Mouse (Mus musculus) NIH3T3 (cell line): Measurements from ENCODE around the gene Plekhg5.
A peak's percentile ranks its signal among the peaks of the same experiment; 100 is the strongest.

Source experiments
- DNase-seq: peaks from one replicate; pipeline ENCODE4 v3.0.0-alpha.2; 2012; ENCODE audit warnings: low read depth

Gene Plekhg5

GRCm38 (mm10) chr4:152125161-152126025 lies 53.1 kb downstream of the Plekhg5 start:
- no peak for DNase-seq

GRCm38 (mm10) chr4:152126026-152126920 lies 54.0 kb downstream of the Plekhg5 start:
- no peak for DNase-seq

- no peak for DNase-seq
Observed at GRCm38 (mm10) chr4:152127884-152128283, 55.6 kb downstream of the Plekhg5 start.

DNA sequence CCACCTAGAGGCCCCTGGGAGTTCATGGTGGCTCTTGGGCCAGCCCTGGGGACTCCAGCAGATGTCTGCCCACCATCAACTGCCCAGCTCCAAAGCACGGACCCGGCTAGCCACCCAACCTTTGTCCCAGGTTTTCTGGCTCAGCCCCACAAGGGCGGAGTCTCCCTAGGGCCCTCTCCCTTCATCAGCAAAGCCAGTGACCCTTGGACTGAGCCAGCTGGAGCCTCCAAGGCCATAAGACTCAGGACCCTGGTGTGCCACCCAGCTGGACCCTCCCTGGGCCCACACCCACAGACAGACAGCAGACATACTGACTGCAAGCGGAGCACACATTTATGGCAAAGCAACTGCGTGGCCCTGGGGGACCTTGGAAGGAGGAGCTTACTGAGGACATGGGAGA lies 56.5 kb downstream of the Plekhg5 start:
- DNase-seq, result no peak

DNA sequence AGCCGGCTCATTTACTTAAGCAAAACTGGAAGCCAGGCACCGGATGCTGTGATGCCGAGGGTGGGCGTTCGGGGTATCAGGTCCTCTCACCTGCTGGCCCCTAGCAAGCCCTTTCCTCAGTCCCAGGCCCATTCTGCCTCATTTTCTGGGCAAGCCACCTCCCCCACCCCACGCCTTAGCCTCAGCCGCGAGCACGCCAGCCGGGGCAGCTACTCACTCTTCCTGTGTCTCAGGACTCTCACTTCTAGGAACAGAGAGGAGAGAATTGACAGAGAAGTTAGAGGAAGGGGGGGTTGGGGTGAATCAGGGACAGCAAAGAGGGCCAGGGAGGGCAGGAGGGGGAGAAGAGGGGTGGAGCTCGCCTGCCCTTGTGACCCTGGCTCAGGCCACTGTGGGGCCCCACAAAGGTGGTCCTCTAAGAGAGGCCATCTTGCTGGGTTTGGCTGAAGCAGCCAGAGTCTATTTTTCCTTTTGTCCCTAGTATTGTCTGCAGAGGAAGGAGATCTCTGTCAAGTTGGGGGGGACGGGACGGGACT lies 57.2 kb downstream of the Plekhg5 start:
- no peak for DNase-seq

DNA sequence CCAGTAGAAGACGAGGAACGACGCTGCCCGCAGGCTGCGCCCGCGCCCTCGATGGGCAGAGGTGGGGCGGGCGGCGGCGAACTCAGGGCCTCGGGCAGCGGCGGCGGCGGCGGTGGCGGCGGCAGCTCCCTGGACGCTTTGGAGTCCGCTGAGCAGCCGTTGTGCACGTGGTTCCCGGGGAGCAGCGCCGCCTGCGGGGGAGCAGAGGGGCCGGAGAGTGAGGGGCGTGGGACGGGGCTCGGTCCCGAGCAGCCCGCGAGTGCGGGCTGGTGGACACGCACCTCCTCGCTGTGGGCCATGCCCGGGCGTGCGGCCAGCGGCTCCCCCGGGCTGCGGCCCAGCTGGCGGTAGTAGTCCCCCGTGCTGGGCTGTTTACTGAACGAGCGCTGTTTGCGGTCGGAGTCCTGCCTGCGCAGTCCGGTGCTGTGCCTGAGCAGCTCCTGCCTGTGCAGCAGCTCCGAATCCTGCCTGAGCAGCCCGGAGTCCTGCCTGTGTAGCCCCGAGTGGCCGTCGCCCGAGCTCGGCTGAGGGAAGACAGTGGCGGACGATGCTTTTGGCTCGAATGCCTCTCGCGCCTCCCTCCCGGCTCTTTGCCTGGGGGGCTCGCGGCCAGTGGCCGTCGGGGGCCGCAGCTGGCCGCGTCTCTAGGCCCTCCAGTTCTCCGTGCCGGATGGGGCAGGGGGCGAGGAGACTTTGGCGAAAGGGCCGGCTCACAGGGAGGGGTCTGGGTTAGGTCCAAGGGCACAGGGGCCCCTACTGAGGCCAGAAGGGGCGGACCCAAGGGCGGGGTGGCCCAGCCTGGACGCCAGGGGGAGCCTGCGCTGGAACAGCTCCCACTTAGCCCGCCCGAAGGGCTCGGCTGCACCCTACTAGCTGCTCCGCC lies 58.7 kb downstream of the Plekhg5 start:
- no peak for DNase-seq

- no peak for DNase-seq
Observed at GRCm38 (mm10) chr4:152131809-152132771, 59.8 kb downstream of the Plekhg5 start.

GRCm38 (mm10) chr4:152132772-152133169 lies 60.5 kb downstream of the Plekhg5 start:
- no peak for DNase-seq

DNA sequence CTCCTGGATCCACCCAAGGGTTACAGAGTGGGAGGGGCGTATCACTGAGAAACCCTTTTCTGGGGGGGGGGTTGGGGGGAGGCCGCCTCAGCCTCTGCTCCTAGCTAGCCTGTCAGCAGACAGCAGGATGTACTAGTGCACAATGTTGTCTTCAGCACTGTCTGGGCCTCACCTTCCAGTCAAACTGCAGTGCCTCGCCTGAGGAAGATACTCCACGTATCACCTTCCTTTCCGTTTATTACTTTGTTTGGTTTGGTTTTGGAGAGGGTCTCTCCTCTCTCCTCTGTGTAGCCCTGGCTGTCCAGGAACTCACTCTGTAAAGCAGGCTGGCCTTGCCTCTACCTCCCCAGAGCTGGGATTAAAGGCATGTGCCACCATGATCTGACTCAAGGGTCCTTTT lies 60.9 kb downstream of the Plekhg5 start:
- DNase-seq, result no peak

- peak; percentile 47 for DNase-seq
Observed at GRCm38 (mm10) chr4:152134507-152134906, 62.2 kb downstream of the Plekhg5 start.

GRCm38 (mm10) chr4:152135363-152135762 lies 63.1 kb downstream of the Plekhg5 start:
- no peak for DNase-seq

- DNase-seq, result peak; percentile 68
Observed at GRCm38 (mm10) chr4:152136112-152136875, 64.0 kb downstream of the Plekhg5 start.

GRCm38 (mm10) chr4:152136876-152137250 lies 64.6 kb downstream of the Plekhg5 start:
- DNase-seq, result no peak

- DNase-seq, result peak; percentile 74
Observed at GRCm38 (mm10) chr4:152138497-152139260, 66.4 kb downstream of the Plekhg5 start.

GRCm38 (mm10) chr4:152140441-152140840 lies 68.1 kb downstream of the Plekhg5 start:
- peak; percentile 64 for DNase-seq

- DNase-seq, result no peak
Observed at GRCm38 (mm10) chr4:152141521-152142135, 69.3 kb downstream of the Plekhg5 start.

DNA sequence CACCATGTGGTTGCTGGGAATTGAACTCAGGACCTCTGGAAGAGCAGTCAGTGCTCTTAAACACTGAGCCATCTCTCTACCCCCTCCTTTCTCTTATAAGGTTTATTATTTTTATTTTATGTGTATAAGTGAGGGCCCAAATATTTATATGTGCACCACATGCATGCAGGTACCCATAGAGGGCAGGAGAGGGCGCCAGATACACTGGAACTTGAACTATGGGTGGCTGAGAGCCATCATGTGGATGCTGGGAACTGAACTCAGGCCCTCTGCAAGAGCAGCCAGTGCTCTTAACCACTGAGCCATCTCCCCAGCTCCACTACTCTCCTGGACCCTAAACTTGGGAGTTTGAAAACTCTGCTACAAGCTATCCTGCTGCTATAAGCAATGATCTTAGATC lies 71.3 kb downstream of the Plekhg5 start:
- DNase-seq, result no peak

DNA sequence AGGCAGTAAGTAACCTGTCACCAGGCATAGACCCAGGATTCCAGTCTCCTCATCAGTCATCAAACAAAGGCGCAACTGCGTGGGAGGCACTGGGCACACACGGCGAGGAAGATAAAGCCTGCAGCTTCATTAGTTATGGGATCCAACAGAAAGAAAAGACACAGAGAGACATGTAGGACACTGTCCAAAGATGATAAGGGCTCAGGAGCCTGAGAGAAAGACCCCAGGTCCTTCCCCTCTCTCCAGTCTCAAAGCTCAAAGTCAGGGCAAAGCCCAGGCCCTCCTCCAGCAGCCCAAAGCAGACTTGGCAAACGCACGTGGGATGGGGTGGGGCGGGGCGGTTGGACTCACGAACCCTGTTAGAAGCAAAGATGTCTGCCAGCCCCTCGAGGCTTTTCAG lies 73.2 kb downstream of the Plekhg5 start:
- no peak for DNase-seq
